Mouse (Mus musculus) ES-E14 (cell line): ENCODE measurements around the gene Traip.

Experiments used
- HCFC1 ChIP-seq: IDR thresholded peaks from 2 replicates; pipeline ENCODE4 v1.6.1; 2012; ENCODE audit warnings: low read length, inconsistent platforms, borderline replicate concordance; ENCODE audit not compliant: insufficient read depth
- ZC3H11A ChIP-seq: IDR thresholded peaks from 2 replicates; pipeline ENCODE4 v1.6.1; 2012; ENCODE audit warnings: low read depth, mild to moderate bottlenecking, inconsistent platforms, low read length, borderline replicate concordance
- ZNF384 ChIP-seq: IDR thresholded peaks from 2 replicates; pipeline ENCODE4 v1.6.1; 2012; ENCODE audit warnings: low read depth, low read length, inconsistent platforms

GRCm38 (mm10) chr9:108008041-108008440, 58.1 kb downstream of the Traip start:
- TF ChIP-seq HCFC1 (no peak), ZNF384 (no peak), ZC3H11A (no peak)
